Mouse (Mus musculus): ENCODE data around the gene Dscam.

Dscam gene

GRCm38 (mm10) chr16:97105266-97105665, 65.3 kb downstream of the Dscam start:
- DNase-seq (ENCODE audit: low spot score in 2 of 2), result no peak

GRCm38 (mm10) chr16:97103046-97103445, 67.5 kb downstream of the Dscam start:
- no peak for DNase-seq (ENCODE audit: low spot score in 2 of 2)

- DNase-seq (ENCODE audit: low spot score in 2 of 2), result no peak
Observed at GRCm38 (mm10) chr16:97100091-97100490, 70.5 kb downstream of the Dscam start.

- no peak for DNase-seq (ENCODE audit: low spot score in 2 of 2)
Observed at GRCm38 (mm10) chr16:97098508-97098907, 72.0 kb downstream of the Dscam start.

DNA sequence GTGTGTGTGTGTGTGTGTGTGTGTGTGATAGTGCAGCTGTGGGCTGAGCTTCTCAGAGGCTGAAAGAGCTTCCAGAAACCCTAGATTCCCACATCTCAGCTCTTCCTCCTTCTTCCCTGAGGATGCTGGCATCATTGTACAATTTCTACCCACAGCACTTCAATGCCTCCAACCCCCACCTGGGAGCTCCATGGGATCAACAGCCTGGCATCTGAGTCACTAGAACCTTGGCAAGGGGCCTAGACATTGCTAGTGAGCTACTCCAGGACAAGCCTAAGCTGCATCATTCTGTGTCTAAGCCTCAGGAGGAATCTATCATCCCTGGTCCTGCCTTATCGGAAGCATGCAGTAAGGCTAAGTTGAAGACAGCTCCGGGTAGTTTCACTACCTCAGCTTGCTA, 73.8 kb downstream of the Dscam start:
- DNase-seq (ENCODE audit: low spot score in 2 of 2), result peak in 1 of 2 experiments; percentile 52

DNA sequence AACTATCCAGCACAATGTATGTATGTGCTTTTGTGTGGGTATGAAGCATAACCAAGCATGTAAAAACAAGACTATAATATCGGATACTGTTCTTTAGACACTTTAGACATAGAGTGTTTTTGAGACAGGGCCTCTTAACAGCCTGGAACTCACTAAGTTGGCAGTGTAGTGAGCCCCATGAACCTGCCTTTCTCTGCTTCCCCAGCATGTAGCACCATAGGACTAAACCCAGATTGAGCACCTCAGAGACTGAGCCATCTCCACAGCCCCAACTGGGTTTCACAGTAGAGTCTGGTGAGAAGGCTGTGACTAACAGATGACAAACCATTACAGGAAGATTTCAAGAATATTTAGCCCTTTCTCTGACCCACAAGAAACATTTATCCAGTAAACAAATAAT, 75.1 kb downstream of the Dscam start:
- no peak for DNase-seq (ENCODE audit: low spot score in 2 of 2)

DNA sequence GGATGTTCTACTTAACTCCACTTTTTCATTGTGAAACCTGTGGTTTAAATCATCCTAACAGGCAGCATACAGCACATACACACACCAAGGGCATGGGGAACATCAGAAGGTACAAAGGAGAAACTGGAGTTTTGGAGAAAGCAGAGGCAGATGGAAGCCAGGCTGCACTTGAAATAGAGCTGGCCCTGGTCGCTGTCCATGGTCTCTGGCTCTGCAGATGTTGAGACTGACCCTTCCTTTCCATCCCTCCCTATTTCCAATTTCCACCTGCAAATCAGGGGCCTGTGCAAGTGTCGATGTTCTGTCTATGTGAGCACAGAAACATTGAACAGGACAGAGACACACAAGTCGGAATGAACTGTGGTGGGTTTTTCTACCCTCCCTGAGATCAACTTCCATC, 81.2 kb downstream of the Dscam start:
- DNase-seq (ENCODE audit: low spot score in 2 of 2), result no peak

DNA sequence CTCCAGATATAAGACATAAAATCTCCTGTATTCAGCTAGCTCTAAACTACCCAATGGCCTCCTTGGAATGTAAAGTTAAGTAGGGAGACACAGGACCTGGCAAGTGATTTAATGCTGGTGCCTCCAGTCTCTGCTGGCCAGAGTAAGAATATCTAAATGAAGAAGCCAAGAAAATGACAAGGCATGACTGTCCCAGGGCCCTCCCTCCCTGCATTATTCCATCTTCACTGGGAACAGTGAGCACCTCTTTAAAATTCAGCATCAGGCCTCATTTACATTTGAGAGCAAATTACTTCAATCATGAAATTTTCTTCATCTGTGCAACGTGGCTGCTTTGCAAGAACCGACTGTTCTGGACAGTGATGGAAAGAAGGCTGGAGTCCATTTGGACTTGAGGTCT, 86.9 kb downstream of the Dscam start:
- DNase-seq (ENCODE audit: low spot score in 2 of 2), result no peak

- DNase-seq (ENCODE audit: low spot score in 2 of 2), result no peak
Observed at GRCm38 (mm10) chr16:97075920-97076572, 94.5 kb downstream of the Dscam start.

GRCm38 (mm10) chr16:97075137-97075902, 95.2 kb downstream of the Dscam start:
- DNase-seq (ENCODE audit: low spot score in 2 of 2), result no peak

DNA sequence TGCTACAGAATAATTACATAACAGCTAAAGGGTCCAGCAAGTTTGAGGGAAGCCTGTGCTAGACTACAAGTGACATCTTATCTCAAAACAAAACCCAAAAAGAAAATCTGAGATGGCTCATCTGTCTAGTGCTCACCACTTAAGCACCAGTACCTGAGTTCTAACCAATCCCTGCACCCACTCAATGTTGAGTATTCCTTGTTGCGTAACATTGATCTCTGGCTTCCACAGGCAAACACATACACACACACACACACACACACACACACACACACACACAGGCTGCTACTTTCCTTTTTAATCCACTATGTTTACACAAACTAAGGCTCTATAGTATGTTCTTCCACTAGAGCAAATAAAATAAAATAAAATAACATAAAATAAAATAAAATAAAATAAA, 96.7 kb downstream of the Dscam start:
- no peak for DNase-seq (ENCODE audit: low spot score in 2 of 2)

- no peak for DNase-seq (ENCODE audit: low spot score in 2 of 2)
Observed at GRCm38 (mm10) chr16:97072624-97073023, 97.9 kb downstream of the Dscam start.

DNA sequence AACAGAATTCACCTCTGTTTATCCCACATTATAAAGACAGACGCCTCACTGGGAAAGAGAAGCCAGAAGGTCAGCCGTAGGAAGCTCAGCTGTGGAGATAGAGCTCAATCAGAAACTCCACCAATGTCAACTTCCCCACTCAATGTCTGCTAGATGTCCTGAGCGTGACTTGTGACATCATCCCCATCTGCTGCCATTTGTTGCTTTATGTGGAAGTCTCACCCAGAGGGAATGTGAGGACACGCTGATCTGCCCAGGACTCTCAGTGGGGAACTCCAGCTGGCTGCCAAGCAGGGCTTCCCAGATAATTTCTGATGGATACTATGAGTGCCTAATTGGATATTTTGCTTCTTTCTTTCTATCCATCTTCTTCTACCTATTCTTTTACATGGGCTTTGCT, 103.7 kb downstream of the Dscam start:
- no peak for DNase-seq (ENCODE audit: low spot score in 2 of 2)

DNA sequence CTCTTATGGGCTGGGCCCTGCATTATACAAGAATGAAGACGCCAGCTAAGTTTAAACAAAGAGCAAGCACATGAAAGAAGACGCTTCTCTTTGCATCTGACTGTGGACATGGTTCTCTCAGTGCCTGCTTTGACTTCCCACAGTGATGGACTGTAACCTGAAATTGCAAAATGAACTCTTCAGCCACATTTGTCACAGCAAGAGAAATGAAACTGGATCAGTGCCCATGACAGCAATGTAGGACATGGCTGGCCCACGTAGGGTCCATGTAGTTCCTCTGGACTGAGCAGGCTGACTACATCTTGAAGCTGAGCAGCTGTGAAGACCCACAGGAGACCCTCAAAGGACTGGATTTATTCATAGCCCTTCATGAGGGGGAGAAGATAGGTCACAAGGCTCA, 108.3 kb downstream of the Dscam start:
- no peak for DNase-seq (ENCODE audit: low spot score in 2 of 2)

- no peak for DNase-seq (ENCODE audit: low spot score in 2 of 2)
Observed at GRCm38 (mm10) chr16:97061390-97061789, 109.2 kb downstream of the Dscam start.

GRCm38 (mm10) chr16:97060736-97061135, 109.8 kb downstream of the Dscam start:
- no peak for DNase-seq (ENCODE audit: low spot score in 2 of 2)

DNA sequence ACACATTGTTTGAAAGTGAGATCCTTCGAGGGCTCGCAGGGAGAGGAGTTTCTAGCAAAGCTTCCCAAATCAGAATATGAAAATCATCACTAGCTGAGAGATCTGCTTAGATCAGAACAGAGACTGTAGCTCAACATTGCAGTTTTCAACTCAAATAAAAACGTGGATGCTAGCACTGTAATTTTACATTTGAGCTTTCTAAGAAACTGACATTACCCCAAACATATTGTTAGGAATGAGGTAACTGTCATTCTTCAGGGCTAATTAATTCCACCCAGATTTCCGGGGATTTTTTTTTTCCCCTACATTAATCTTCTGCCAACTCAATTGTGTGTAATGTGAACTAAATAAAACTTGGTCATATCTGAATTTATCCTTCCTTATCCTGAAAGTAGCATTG, 110.3 kb downstream of the Dscam start:
- no peak for DNase-seq (ENCODE audit: low spot score in 2 of 2)

- DNase-seq (ENCODE audit: low spot score in 2 of 2), result no peak
Observed at GRCm38 (mm10) chr16:97035271-97035670, 135.3 kb downstream of the Dscam start.

DNA sequence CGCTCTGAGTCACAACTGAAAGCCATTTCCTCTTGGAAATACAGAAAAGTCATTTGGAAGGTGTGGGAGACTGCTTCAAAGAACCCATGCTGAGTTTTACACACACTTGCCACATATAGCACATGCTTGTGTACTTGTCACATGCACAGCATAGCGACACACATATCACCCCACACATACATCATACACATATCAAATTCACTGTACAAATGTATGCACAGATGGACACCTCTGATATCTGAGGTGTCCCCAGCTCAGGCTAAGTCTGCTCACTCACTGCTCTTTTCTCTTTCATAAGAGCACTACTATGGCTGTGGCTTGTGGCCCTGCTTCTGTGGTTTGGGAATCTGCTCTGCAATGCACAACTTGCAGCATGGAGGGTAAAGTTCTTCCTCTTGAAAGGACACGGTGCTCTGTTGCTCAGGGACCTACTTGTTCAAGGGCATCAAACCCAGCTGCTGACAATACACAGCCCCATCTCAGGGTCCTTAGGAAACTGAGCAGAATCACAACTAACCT, 137.0 kb downstream of the Dscam start:
- DNase-seq (ENCODE audit: low spot score in 2 of 2), result no peak

GRCm38 (mm10) chr16:97027701-97028100, 142.9 kb downstream of the Dscam start:
- no peak for DNase-seq (ENCODE audit: low spot score in 2 of 2)

DNA sequence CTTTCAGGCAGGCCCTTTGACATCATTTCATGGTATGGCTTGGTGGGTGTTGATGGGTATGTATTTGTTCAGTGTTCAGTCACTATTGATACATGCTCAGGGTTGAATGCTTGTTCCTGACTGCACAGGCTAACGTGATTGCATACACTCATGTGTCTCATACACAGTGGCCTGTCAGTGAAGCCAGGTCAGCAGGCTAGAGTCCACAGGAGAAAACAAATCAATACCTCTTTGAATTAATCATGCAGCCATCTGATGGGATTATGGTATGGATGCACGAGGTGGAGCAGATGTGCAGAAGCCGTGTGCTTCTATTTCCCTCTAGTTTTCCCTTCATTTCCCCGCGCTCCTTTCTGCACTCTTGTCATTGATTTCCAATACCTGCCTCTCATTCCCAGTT, 143.7 kb downstream of the Dscam start:
- no peak for DNase-seq (ENCODE audit: low spot score in 2 of 2)

GRCm38 (mm10) chr16:97024406-97024805, 146.1 kb downstream of the Dscam start:
- no peak for DNase-seq (ENCODE audit: low spot score in 2 of 2)

GRCm38 (mm10) chr16:97021496-97021895, 149.1 kb downstream of the Dscam start:
- no peak for DNase-seq (ENCODE audit: low spot score in 2 of 2)
